Mouse (Mus musculus): Measurements from ENCODE around the gene Rapgef5.

GRCm38 (mm10) chr12:117534087-117534751 is 17.9 kb downstream of the Rapgef5 start:
- no peak for TF ChIP-seq CTCF (IDR thresholded peaks at IDR 0.05; ENCODE audit: low read depth)
- TF ChIP-seq EP300 (IDR thresholded peaks at IDR 0.05; ENCODE audit: low read depth) = no peak

All from liver, embryonic 14.5 days (tissue).